Mouse (Mus musculus): ENCODE measurements around the gene Lsm12.

Gene Lsm12

GRCm38 (mm10) chr11:102216056-102216885, 31.2 kb upstream of the Lsm12 start:
- no peak for DNase-seq (ENCODE audit: low read depth)

DNA sequence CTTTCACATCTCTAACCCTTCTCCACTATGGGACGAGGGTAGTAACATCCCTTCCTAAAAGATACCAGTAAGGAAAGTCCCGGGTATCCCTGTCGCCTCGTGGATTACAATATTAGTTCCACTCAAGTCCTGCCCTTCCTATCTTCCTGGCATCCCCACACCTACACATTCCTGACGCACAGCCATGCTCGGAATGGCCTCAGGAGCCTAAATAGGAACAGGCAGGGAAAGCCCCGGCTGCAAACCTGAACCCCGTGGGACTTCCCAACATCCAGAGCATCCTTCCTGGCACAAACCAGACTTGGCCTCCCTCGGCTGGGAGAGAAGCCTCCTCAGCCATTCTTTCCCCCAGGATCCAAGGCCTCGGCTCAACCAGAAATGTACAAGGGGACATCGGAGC, 30.4 kb upstream of the Lsm12 start:
- DNase-seq (ENCODE audit: low read depth) = no peak

GRCm38 (mm10) chr11:102214430-102215156, 29.5 kb upstream of the Lsm12 start:
- no peak for DNase-seq (ENCODE audit: low read depth)

GRCm38 (mm10) chr11:102211936-102212341, 26.8 kb upstream of the Lsm12 start:
- no peak for DNase-seq (ENCODE audit: low read depth)

- no peak for DNase-seq (ENCODE audit: low read depth)
Measured at GRCm38 (mm10) chr11:102211011-102211410, 25.9 kb upstream of the Lsm12 start.

- DNase-seq (ENCODE audit: low read depth) = no peak
Measured at GRCm38 (mm10) chr11:102210185-102210584, 25.1 kb upstream of the Lsm12 start.

GRCm38 (mm10) chr11:102209742-102210141, 24.6 kb upstream of the Lsm12 start:
- DNase-seq (ENCODE audit: low read depth) = no peak

GRCm38 (mm10) chr11:102208846-102209245, 23.8 kb upstream of the Lsm12 start:
- no peak for DNase-seq (ENCODE audit: low read depth)

- DNase-seq (ENCODE audit: low read depth) = no peak
Measured at GRCm38 (mm10) chr11:102207825-102208777, 23.0 kb upstream of the Lsm12 start.

- no peak for DNase-seq (ENCODE audit: low read depth)
Measured at GRCm38 (mm10) chr11:102206481-102206880, 21.4 kb upstream of the Lsm12 start.

DNA sequence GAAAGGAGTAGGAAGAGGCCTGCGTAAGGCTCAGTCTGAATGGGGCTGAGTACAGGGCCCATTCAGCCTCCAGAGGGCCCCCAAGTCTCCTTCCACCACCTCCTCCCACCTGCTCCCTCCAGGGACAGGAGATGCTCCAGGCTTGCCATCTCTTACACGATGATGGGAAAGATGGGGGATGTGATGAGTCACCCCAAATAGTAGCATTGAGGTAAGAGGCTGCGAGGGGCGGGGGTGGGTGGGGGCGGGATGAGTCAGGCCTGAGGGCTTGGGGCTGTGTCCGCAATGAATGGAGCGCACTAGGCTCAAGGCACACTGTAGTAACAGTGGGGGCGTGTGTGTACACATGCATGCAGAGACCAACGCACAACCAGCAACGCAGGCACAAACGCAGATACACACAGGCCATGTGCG, 16.3 kb upstream of the Lsm12 start:
- no peak for DNase-seq (ENCODE audit: low read depth)

- no peak for DNase-seq (ENCODE audit: low read depth)
Measured at GRCm38 (mm10) chr11:102199856-102200255, 14.8 kb upstream of the Lsm12 start.

GRCm38 (mm10) chr11:102198245-102198644, 13.1 kb upstream of the Lsm12 start:
- no peak for DNase-seq (ENCODE audit: low read depth)

- no peak for DNase-seq (ENCODE audit: low read depth)
Measured at GRCm38 (mm10) chr11:102196018-102196797, 11.1 kb upstream of the Lsm12 start.

DNA sequence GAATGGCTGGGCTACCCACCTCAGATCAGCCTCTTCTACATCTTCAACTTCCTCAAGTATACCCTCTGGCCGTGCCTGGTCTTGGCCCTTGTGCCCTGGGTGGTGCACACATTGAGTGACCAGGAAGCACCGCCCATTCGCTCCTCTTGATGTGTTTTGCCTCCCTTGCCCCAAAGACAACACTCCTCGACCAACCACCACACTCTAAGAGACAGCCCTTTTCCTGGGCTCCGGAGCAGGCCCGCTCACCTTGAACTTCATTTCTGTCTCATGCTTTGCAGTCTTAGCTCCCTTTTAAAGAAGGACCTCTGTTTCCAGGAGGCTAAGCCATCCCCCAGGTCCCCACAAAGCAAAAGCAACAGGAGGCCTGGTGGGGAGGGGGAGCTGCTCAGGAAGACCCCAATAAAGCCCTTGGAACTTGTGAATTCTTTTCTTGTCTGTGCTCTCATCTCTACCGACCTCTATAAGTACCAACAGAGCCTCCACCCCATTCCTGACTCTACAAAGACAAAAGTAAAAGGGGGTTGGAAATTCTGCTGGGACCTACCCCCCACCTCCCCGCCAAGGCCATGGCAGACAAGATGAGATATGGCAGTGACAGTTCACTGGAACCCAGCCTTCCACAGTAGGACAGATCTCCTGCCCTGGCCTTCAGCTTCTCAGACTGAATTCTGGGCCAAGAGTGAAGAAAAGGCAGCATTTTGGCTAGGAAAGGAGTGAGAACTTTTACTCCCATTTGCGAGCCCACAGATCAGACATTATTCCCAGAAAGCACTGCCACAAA, 8.8 kb upstream of the Lsm12 start:
- no peak for DNase-seq (ENCODE audit: low read depth)

- DNase-seq (ENCODE audit: low read depth) = no peak
Measured at GRCm38 (mm10) chr11:102190848-102191247, 5.8 kb upstream of the Lsm12 start.

GRCm38 (mm10) chr11:102189461-102190436, 4.7 kb upstream of the Lsm12 start, which contains the start of gene G6pc3:
G6pc3 (plus strand) TSS chr11:102189620.
- DNase-seq (ENCODE audit: low read depth) = peak; percentile 81

DNA sequence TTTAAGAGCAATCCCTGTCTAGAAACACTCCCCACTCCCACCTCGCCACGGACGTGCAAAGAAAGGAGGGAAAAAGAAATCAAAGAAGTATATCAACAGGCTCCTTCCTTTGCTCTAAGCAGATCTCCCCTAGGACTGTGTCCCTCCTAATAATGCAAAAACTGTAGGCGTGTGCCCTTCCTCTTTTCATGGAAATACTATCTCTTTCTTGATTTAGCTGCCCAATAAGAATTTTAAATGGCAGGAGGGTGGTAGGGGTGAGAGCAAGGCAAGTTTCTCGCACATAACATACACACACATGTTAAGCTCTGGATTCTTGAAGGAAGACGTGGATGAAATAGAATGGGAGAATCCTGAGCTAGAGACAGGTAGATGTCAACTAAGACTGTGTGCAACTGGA, 3.9 kb upstream of the Lsm12 start:
- no peak for DNase-seq (ENCODE audit: low read depth)

- no peak for DNase-seq (ENCODE audit: low read depth)
Measured at GRCm38 (mm10) chr11:102186235-102186634, 1.1 kb upstream of the Lsm12 start.
